Mouse (Mus musculus): ENCODE measurements around the gene Cfl1.

Cfl1 gene

DNA sequence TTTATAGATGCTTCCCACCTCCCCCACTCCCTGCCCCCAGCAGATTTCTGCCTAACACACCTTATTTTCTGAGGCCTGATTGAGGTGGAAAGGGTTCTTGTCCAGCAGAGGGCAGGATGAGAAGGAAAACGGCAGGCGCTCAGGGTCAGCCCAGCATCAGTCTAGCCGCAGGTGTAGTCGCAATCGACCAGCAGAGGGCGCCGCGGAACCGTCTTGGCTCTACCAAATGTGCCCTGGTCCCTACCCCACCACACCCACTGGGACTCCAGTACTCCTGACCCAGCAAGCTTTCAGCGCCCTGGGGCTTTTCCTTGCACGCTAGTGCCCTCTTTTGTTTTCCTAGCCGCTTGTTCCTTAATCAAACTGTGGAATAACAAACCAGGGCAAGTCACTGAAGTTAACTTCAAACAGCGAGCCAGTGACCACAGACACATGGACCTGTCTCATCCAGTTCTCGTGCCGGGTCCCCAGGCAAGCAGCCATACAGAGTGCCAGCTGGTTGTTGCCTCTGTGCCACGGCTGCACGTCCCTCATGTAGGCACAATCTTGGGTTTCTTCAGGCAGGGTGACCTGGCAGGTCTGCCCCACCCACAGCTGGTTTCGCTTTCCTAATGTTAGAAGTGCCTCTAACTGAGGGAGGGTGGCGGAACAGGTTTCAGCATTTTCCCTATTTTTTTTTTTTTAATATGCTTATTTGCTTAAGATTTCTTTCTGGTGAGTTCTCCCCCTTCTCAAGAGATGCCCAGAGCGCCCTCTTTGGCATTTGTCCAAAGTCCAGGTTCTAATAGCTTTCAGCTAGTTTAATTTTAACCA, 39.3 kb downstream of the Cfl1 start:
- DNase-seq (ENCODE audit: low spot score in 2 of 2) = peak; percentile 95 to 97

GRCm38 (mm10) chr19:5530138-5530524, 39.9 kb downstream of the Cfl1 start:
- no peak for DNase-seq (ENCODE audit: low spot score in 2 of 2)

DNA sequence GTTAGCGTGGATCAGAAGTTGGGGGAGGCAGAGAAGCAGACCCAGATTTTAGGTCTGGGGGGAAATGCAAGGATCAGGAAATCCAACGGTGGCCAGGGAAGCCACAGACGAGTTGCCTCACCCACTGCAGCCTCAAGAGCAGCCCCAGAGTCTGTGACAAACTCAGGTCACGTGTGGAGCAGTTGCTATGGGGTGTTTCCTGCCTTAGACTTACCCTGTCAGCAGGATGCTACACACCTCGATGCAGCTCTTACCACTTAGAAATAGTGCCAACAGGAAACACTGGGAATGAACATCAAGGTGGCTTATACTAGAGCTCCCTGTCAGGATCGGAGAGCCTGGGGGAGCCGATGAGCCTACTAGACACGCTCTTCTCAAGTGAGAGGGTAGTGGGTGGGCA, 42.3 kb downstream of the Cfl1 start:
- DNase-seq (ENCODE audit: low spot score in 2 of 2) = no peak

GRCm38 (mm10) chr19:5538786-5539185, 48.5 kb downstream of the Cfl1 start:
- DNase-seq (ENCODE audit: low spot score in 2 of 2) = no peak

- no peak for DNase-seq (ENCODE audit: low spot score in 2 of 2)
Measured at GRCm38 (mm10) chr19:5543362-5543761, 53.1 kb downstream of the Cfl1 start.

- DNase-seq (ENCODE audit: low spot score in 2 of 2) = no peak
Measured at GRCm38 (mm10) chr19:5544031-5544430, 53.8 kb downstream of the Cfl1 start.

All from spleen, postnatal 10 days (tissue).